Mouse (Mus musculus) embryonic facial prominence, embryonic 14.5 days (tissue): ENCODE measurements around the gene Nudt14. TPM values are rescaled to one million over a fixed set of nuclear protein-coding genes. Genes with fewer than 3 reads are reported as not detected.

ENCODE experiments used
- ATAC-seq: fragments of 200-750 bp; cut with Nextera tagmentation; 2 replicates; pipeline ENCODE4 v1.8.0; 2017; ENCODE audit warnings: low read depth, moderate number of reproducible peaks, moderate TSS enrichment
- DNase-seq: peaks from one replicate; pipeline ENCODE4 v3.0.0-alpha.2; 2015; ENCODE audit warnings: low spot score
- H3K27ac ChIP-seq: fragments of 300-500 bp; sonication (generic); replicated peaks from 2 replicates; pipeline ENCODE4 v1.5.1; 2014; ENCODE audit warnings: low read depth, mild to moderate bottlenecking, low read length, moderate library complexity
- H3K27me3 ChIP-seq: fragments of 300-500 bp; sonication (generic); replicated peaks from 2 replicates; pipeline ENCODE4 v1.6.1; 2014; ENCODE audit warnings: low read length; ENCODE audit not compliant: control insufficient read depth, insufficient read depth
- H3K36me3 ChIP-seq: fragments of 300-500 bp; sonication (generic); 2 replicates; pipeline ENCODE4 v1.6.1; 2014; ENCODE audit warnings: low read length, mixed read lengths; ENCODE audit not compliant: control insufficient read depth, insufficient read depth
- H3K4me1 ChIP-seq: fragments of 300-500 bp; sonication (generic); 2 replicates; pipeline ENCODE4 v1.6.1; 2014; ENCODE audit warnings: antibody characterized with exemption, low read length; ENCODE audit not compliant: control insufficient read depth, insufficient read depth
- H3K4me2 ChIP-seq: fragments of 300-500 bp; sonication (generic); 2 replicates; pipeline ENCODE4 v1.6.1; 2014; ENCODE audit warnings: low read depth, mild to moderate bottlenecking, low read length, moderate library complexity, mixed read lengths
- H3K4me3 ChIP-seq: fragments of 300-500 bp; sonication (generic); 2 replicates; pipeline ENCODE4 v1.5.1; 2014; ENCODE audit warnings: low read depth, mild to moderate bottlenecking, low read length
- H3K9ac ChIP-seq: fragments of 300-500 bp; sonication (generic); 2 replicates; pipeline ENCODE4 v1.6.1; 2014; ENCODE audit warnings: low read depth, mild to moderate bottlenecking, low read length, moderate library complexity, mixed read lengths
- H3K9me3 ChIP-seq: fragments of 300-500 bp; sonication (generic); 2 replicates; pipeline ENCODE4 v1.6.1; 2016; ENCODE audit warnings: low read length; ENCODE audit not compliant: control insufficient read depth
- WGBS: fragments of 180-500 bp; shearing (Covaris S2); extraction: QIAGEN DNeasy Blood & Tissue Kit; methylation state at CpG from one replicate; pipeline ENCODE4 v1.1.7; 2014; 5-methylcytosine and 5-hydroxymethylcytosine counted together
- microRNA-seq: library from miRNA; unstranded; fragments of <30 nt; microRNA quantifications from one replicate; pipeline ENCODE4, GENCODE M21; 2016; ENCODE audit warnings: borderline number of aligned reads
- polyA plus RNA-seq: library from polyadenylated mRNA; unstranded; fragments of >200 nt; fragmentation: Nextera tagmentation; extraction: Ambion mirVana; gene quantifications from 2 replicates; pipeline ENCODE4 v1.2.1, GENCODE M21; 2014

Nudt14 gene
- polyA plus RNA-seq, 1 experiment from 2014 or later = 87.4 TPM

GRCm38 (mm10) chr12:112897522-112898212 lies 44.3 kb downstream of the Nudt14 start:
- 29% methylated on average over 15 of the region's 16 CpGs for WGBS
- ATAC-seq (peak; percentile 80), DNase-seq (peak; percentile 70)
- Histone ChIP-seq H3K27ac (no peak overlapping the region), H3K36me3 (no peaks in the 10 kb centered on the region), H3K9ac (no peak overlapping the region), H3K9me3 (no peaks in the 10 kb centered on the region), H3K4me3 (no peak overlapping the region), H3K4me2 (peak overlapping the region; percentile 16; the same call in 1 of the 2 replicates), H3K4me1 (peaks cover 6% of the 10 kb centered on the region; the same call in 1 of the 2 replicates), H3K27me3 (no peaks in the 10 kb centered on the region)

- Histone ChIP-seq H3K27ac (no peak overlapping the region), H3K36me3 (no peaks in the 10 kb centered on the region), H3K27me3 (no peaks in the 10 kb centered on the region), H3K4me3 (no peak overlapping the region), H3K4me1 (peaks cover 6% of the 10 kb centered on the region; the same call in 1 of the 2 replicates), H3K9ac (no peak overlapping the region), H3K4me2 (no peak overlapping the region), H3K9me3 (no peaks in the 10 kb centered on the region)
- no peak for DNase-seq
- WGBS = 77% methylated on average over 4 of the region's 4 CpGs
- no peak for ATAC-seq
Measured at GRCm38 (mm10) chr12:112894969-112895368, 47.0 kb downstream of the Nudt14 start.

GRCm38 (mm10) chr12:112894303-112894884 lies 47.5 kb downstream of the Nudt14 start:
- no peak for DNase-seq
- Histone ChIP-seq H3K4me1 (peaks cover 6% of the 10 kb centered on the region; the same call in 1 of the 2 replicates), H3K4me3 (no peak overlapping the region), H3K27me3 (no peaks in the 10 kb centered on the region), H3K9me3 (no peaks in the 10 kb centered on the region), H3K9ac (no peak overlapping the region), H3K36me3 (no peaks in the 10 kb centered on the region), H3K27ac (no peak overlapping the region), H3K4me2 (no peak overlapping the region)
- WGBS = 50% methylated on average over 11 of the region's 11 CpGs
- ATAC-seq = no peak

GRCm38 (mm10) chr12:112885465-112885864 lies 56.5 kb downstream of the Nudt14 start:
- H3K36me3 ChIP-seq = no peaks in the 10 kb centered on the region
- no peaks in the 10 kb centered on the region for H3K27me3 ChIP-seq
- no peak overlapping the region for H3K27ac ChIP-seq
- H3K9me3 ChIP-seq = peaks cover 3% of the 10 kb centered on the region; the same call in 1 of the 2 replicates
- no peak overlapping the region for H3K4me3 ChIP-seq
- no peak overlapping the region for H3K9ac ChIP-seq
- ATAC-seq (peak; percentile 82; the same call in 1 of the 2 replicates), DNase-seq (peak; percentile 83)
- no peaks in the 10 kb centered on the region for H3K4me1 ChIP-seq
- no peak overlapping the region for H3K4me2 ChIP-seq
- WGBS = 37% methylated on average over 7 of the region's 7 CpGs

Small RNAs within 50 kb of the gene (microRNA-seq; reads per million reads assigned to microRNA genes)
- not detected for gene Mir6941

Other genes with a start within 250 kb of the Nudt14 start
- gene Cep170b, start 221.7 kb downstream of the Nudt14 start, polyA plus RNA-seq = 13.3 and 14.4 TPM in 2 replicates
- 12.8 and 13.0 TPM in 2 replicates for gene Pld4, start 181.5 kb downstream of the Nudt14 start, polyA plus RNA-seq
- 5.9 and 8.3 TPM in 2 replicates for gene Ahnak2, start 139.5 kb downstream of the Nudt14 start, polyA plus RNA-seq
- gene Clba1, start 133.2 kb downstream of the Nudt14 start, polyA plus RNA-seq = 6.6 and 7.1 TPM in 2 replicates
- gene Cdca4, start 112.7 kb downstream of the Nudt14 start, polyA plus RNA-seq = 86.2 and 105 TPM in 2 replicates
- gene Gpr132, start 73.9 kb downstream of the Nudt14 start, polyA plus RNA-seq = 0.45 and 0.54 TPM in 2 replicates
- 9.4 and 13.1 TPM in 2 replicates for gene Jag2, start 12.3 kb downstream of the Nudt14 start, polyA plus RNA-seq
- gene Btbd6, start 34.4 kb upstream of the Nudt14 start, polyA plus RNA-seq = 20.8 and 22.8 TPM in 2 replicates
- 50.0 and 54.3 TPM in 2 replicates for gene Brf1, start 58.6 kb upstream of the Nudt14 start, polyA plus RNA-seq
- 17.9 and 18.7 TPM in 2 replicates for gene Pacs2, start 72.4 kb upstream of the Nudt14 start, polyA plus RNA-seq
- not detected in 2 replicates for gene Tex22, start 132.4 kb upstream of the Nudt14 start, polyA plus RNA-seq
- 19.8 and 21.3 TPM in 2 replicates for gene Mta1, start 156.2 kb upstream of the Nudt14 start, polyA plus RNA-seq
- 154 and 185 TPM in 2 replicates for gene Crip2, start 198.1 kb upstream of the Nudt14 start, polyA plus RNA-seq
- gene Crip1, start 204.2 kb upstream of the Nudt14 start, polyA plus RNA-seq = 408 and 507 TPM in 2 replicates
- gene Tedc1, start 214.3 kb upstream of the Nudt14 start, polyA plus RNA-seq = 19.8 and 23.5 TPM in 2 replicates
- 8.7 and 11.5 TPM in 2 replicates for gene Tmem121, start 243.8 kb upstream of the Nudt14 start, polyA plus RNA-seq